Mouse (Mus musculus): Measurements from ENCODE around the gene Ampd3. TPM values are rescaled to one million over a fixed set of nuclear protein-coding genes. Genes with fewer than 3 reads are reported as not detected.

Gene Ampd3
- polyA plus RNA-seq, 1 experiment, result 4.5 TPM

DNA sequence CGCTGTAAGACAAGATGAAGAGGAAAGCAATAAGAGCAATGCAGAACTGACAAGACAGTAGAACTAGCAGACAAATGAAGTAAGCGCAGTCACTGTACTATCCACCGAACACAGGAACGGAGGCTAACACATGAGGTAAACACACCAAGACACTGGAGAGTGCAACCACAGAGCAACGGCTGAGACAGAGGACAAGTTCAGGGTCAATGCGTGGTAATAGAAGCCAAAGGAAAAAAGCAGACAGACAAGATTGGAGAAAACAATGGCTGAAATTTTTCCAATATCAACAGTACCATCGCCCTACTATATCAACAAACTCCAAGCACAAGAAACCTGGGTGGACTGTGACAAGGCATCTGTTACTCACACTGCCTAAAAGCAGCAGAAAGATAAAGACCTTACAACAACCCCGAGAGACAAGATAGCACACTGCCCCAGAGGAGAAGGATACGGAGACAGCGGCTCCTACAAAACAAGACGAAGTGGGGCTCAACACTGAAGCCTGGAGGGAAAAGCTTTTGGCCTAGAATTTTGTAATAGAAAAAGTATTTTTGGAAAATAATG is 50.9 kb downstream of the Ampd3 start:
- no peak overlapping the region for H3K4me3 ChIP-seq (ENCODE audit: insufficient read depth, poor library complexity, severe bottlenecking)

DNA sequence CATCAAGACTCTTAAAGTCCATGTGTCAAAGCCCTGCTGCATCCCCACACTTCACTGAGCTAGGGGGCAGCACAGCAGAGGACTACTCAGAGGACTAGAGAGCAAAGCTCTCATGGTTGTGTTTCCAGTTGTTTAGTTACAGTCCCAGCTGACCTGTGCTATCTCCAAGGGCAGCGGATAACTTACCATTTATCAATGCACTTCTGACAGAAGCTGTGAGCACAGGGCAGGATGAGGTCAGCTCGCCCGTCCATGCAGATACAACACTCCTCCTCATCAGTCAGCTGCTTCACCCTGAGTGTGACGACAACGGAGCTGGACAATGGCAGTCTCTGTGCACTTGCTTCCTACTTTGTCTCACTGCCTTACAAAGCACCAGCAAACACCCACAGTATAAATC is 53.1 kb downstream of the Ampd3 start:
- TF ChIP-seq FOSL1 (IDR thresholded peaks at IDR 0.05; ENCODE audit: insufficient read depth, low read length, poor library complexity, severe bottlenecking), result no peak
- no peak for TF ChIP-seq MAX (IDR thresholded peaks at IDR 0.05)
- no peak for TF ChIP-seq MYOD1 (IDR thresholded peaks at IDR 0.05; ENCODE audit: control insufficient read depth, insufficient read length, low read depth)
- no peak for TF ChIP-seq USF1 (IDR thresholded peaks at IDR 0.05; ENCODE audit: low read depth)
- no peak for TF ChIP-seq CTCF (IDR thresholded peaks at IDR 0.05; ENCODE audit: control insufficient read depth, insufficient read depth, insufficient read length)
- no peak for TF ChIP-seq MYOG (IDR thresholded peaks at IDR 0.05; ENCODE audit: control insufficient read depth, extremely low read depth, insufficient read length)
- no peak for TF ChIP-seq CEBPB (IDR thresholded peaks at IDR 0.05; ENCODE audit: low read depth)
- Histone ChIP-seq H3ac (ENCODE audit: control insufficient read depth, insufficient read length, low read depth) (no peak overlapping the region), H3K79me3 (ENCODE audit: low read depth) (no peaks in the 10 kb centered on the region), H3K36me3 (ENCODE audit: control insufficient read depth, insufficient read depth) (peaks cover 5% of the 10 kb centered on the region), H3K27me3 (ENCODE audit: control insufficient read depth, insufficient read depth, insufficient read length) (no peaks in the 10 kb centered on the region), H3K79me2 (ENCODE audit: control insufficient read depth, insufficient read depth) (no peaks in the 10 kb centered on the region), H3K4me3 (ENCODE audit: insufficient read depth, poor library complexity, severe bottlenecking) (no peak overlapping the region)

More for the DNA sequence above, 50.9 kb downstream of the Ampd3 start:
- Histone ChIP-seq H3K79me2 (ENCODE audit: control insufficient read depth, insufficient read depth) (no peaks in the 10 kb centered on the region), H3K36me3 (ENCODE audit: control insufficient read depth, insufficient read depth) (no peaks in the 10 kb centered on the region), H3K79me3 (ENCODE audit: low read depth) (no peaks in the 10 kb centered on the region), H3K27me3 (ENCODE audit: control insufficient read depth, insufficient read depth, insufficient read length) (no peaks in the 10 kb centered on the region), H3ac (ENCODE audit: control insufficient read depth, insufficient read length, low read depth) (no peak overlapping the region)
- TF ChIP-seq CTCF (IDR thresholded peaks at IDR 0.05; ENCODE audit: control insufficient read depth, insufficient read depth, insufficient read length), result no peak
- TF ChIP-seq USF1 (IDR thresholded peaks at IDR 0.05; ENCODE audit: low read depth), result no peak
- TF ChIP-seq CEBPB (IDR thresholded peaks at IDR 0.05; ENCODE audit: low read depth), result no peak
- no peak for TF ChIP-seq MYOG (IDR thresholded peaks at IDR 0.05; ENCODE audit: control insufficient read depth, extremely low read depth, insufficient read length)
- no peak for TF ChIP-seq FOSL1 (IDR thresholded peaks at IDR 0.05; ENCODE audit: insufficient read depth, low read length, poor library complexity, severe bottlenecking)
- TF ChIP-seq MAX (IDR thresholded peaks at IDR 0.05), result no peak
- TF ChIP-seq MYOD1 (IDR thresholded peaks at IDR 0.05; ENCODE audit: control insufficient read depth, insufficient read length, low read depth), result no peak

DNA sequence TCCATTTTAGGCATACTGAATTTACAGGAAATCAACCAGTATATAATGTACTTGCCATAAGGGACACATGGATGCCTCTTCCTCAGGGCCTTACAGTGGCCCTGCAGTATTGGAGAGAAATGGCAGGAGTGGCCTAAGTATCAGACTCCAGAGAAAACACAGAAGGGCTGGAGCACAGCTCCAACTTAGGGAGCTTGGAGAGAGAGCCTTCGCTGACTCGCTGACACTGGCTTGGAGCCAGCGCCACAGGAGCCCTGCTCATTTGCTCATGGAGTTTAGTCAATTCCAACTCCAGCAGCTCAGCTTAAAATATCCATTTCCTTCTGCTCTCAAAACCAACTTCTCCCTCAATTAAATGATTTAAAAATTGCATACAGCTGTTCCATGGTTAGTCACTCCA is 53.6 kb downstream of the Ampd3 start:
- no peak overlapping the region for H3K4me3 ChIP-seq (ENCODE audit: insufficient read depth, poor library complexity, severe bottlenecking)
- H3K36me3 ChIP-seq (ENCODE audit: control insufficient read depth, insufficient read depth), result peaks cover 8% of the 10 kb centered on the region
- H3K79me2 ChIP-seq (ENCODE audit: control insufficient read depth, insufficient read depth), result no peaks in the 10 kb centered on the region
- no peaks in the 10 kb centered on the region for H3K27me3 ChIP-seq (ENCODE audit: control insufficient read depth, insufficient read depth, insufficient read length)
- no peak overlapping the region for H3ac ChIP-seq (ENCODE audit: control insufficient read depth, insufficient read length, low read depth)
- TF ChIP-seq FOSL1 (IDR thresholded peaks at IDR 0.05; ENCODE audit: insufficient read depth, low read length, poor library complexity, severe bottlenecking) (no peak), MAX (IDR thresholded peaks at IDR 0.05) (no peak), MYOG (IDR thresholded peaks at IDR 0.05; ENCODE audit: control insufficient read depth, extremely low read depth, insufficient read length) (no peak), MYOD1 (IDR thresholded peaks at IDR 0.05; ENCODE audit: control insufficient read depth, insufficient read length, low read depth) (no peak), CTCF (IDR thresholded peaks at IDR 0.05; ENCODE audit: control insufficient read depth, insufficient read depth, insufficient read length) (no peak), USF1 (IDR thresholded peaks at IDR 0.05; ENCODE audit: low read depth) (no peak), CEBPB (IDR thresholded peaks at IDR 0.05; ENCODE audit: low read depth) (no peak)
- H3K79me3 ChIP-seq (ENCODE audit: low read depth), result no peaks in the 10 kb centered on the region

DNA sequence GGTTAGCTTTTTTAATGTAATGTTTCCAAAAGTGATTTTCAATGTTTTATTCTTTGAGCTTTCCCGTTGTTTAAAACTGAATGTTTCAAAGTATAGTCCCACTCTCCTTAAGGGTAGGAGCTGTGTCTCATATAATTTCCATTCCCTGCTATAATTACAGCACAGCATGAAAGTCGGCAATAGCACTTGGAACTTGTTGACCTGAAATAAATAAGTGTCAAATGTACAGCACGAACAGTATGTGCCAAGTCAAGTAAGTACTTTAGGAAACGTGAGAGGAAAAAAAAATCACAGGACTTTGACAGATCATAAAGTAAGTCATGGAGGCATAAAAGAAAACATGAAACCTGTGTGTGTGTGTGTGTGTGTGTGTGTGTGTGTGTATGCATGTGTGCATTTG is 54.0 kb downstream of the Ampd3 start:
- Histone ChIP-seq H3K79me3 (ENCODE audit: low read depth) (no peaks in the 10 kb centered on the region), H3ac (ENCODE audit: control insufficient read depth, insufficient read length, low read depth) (no peak overlapping the region), H3K27me3 (ENCODE audit: control insufficient read depth, insufficient read depth, insufficient read length) (no peaks in the 10 kb centered on the region), H3K4me3 (ENCODE audit: insufficient read depth, poor library complexity, severe bottlenecking) (no peak overlapping the region), H3K36me3 (ENCODE audit: control insufficient read depth, insufficient read depth) (peaks cover 8% of the 10 kb centered on the region), H3K79me2 (ENCODE audit: control insufficient read depth, insufficient read depth) (no peaks in the 10 kb centered on the region)
- TF ChIP-seq MAX (IDR thresholded peaks at IDR 0.05), result no peak
- TF ChIP-seq CTCF (IDR thresholded peaks at IDR 0.05; ENCODE audit: control insufficient read depth, insufficient read depth, insufficient read length), result no peak
- TF ChIP-seq CEBPB (IDR thresholded peaks at IDR 0.05; ENCODE audit: low read depth), result no peak
- TF ChIP-seq FOSL1 (IDR thresholded peaks at IDR 0.05; ENCODE audit: insufficient read depth, low read length, poor library complexity, severe bottlenecking), result no peak
- TF ChIP-seq MYOD1 (IDR thresholded peaks at IDR 0.05; ENCODE audit: control insufficient read depth, insufficient read length, low read depth), result no peak
- TF ChIP-seq MYOG (IDR thresholded peaks at IDR 0.05; ENCODE audit: control insufficient read depth, extremely low read depth, insufficient read length), result no peak
- no peak for TF ChIP-seq USF1 (IDR thresholded peaks at IDR 0.05; ENCODE audit: low read depth)

DNA sequence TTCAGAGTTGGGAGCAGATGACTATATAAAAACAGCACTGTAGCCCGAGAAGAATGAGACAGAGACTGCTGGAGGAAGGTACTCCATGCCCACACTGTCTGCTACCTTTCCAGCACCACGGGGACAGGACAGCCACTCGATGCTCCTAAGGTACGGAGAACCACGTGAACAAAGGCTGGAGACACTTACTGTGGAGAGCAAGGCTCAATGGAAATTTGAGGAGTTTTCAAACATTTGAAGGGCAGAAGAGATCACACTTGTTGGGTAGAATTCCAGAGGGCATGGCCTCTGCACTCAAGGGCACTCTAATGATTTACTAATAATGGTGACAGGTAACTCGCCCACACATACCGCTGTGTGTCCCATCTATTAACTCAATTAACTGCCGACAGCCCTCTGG is 55.1 kb downstream of the Ampd3 start:
- TF ChIP-seq MYOG (IDR thresholded peaks at IDR 0.05; ENCODE audit: control insufficient read depth, extremely low read depth, insufficient read length) (no peak), CEBPB (IDR thresholded peaks at IDR 0.05; ENCODE audit: low read depth) (no peak), FOSL1 (IDR thresholded peaks at IDR 0.05; ENCODE audit: insufficient read depth, low read length, poor library complexity, severe bottlenecking) (no peak), USF1 (IDR thresholded peaks at IDR 0.05; ENCODE audit: low read depth) (no peak), MAX (IDR thresholded peaks at IDR 0.05) (no peak)
- H3K79me3 ChIP-seq (ENCODE audit: low read depth), result no peaks in the 10 kb centered on the region

DNA sequence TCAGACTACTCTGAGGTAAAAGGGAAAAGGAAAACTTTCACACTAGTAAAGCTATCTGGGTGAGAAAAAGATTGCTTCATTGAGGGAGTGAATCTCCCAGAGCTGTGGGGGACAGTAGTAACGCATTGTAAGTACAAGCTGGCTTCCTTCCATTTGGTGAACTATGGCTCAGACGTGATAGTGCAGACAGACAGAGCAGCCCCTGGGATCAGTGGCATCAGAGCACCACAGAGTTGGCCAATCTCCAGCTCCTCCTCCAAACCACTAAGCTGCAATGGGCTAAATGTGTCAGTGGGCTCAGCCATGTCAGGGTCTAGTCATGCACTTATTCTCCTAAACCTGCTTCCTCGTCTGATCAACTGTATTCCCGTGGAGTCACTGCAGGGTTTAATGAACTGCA is 55.6 kb downstream of the Ampd3 start:
- Histone ChIP-seq H3K4me3 (ENCODE audit: insufficient read depth, poor library complexity, severe bottlenecking) (no peak overlapping the region), H3K79me3 (ENCODE audit: low read depth) (no peaks in the 10 kb centered on the region), H3K79me2 (ENCODE audit: control insufficient read depth, insufficient read depth) (no peaks in the 10 kb centered on the region), H3ac (ENCODE audit: control insufficient read depth, insufficient read length, low read depth) (no peak overlapping the region), H3K36me3 (ENCODE audit: control insufficient read depth, insufficient read depth) (peaks cover 8% of the 10 kb centered on the region), H3K27me3 (ENCODE audit: control insufficient read depth, insufficient read depth, insufficient read length) (no peaks in the 10 kb centered on the region)
- no peak for TF ChIP-seq MYOG (IDR thresholded peaks at IDR 0.05; ENCODE audit: control insufficient read depth, extremely low read depth, insufficient read length)
- peak; percentile 47 for TF ChIP-seq CEBPB (IDR thresholded peaks at IDR 0.05; ENCODE audit: low read depth)
- TF ChIP-seq MAX (IDR thresholded peaks at IDR 0.05), result no peak

More for the DNA sequence above, 55.1 kb downstream of the Ampd3 start:
- Histone ChIP-seq H3K79me2 (ENCODE audit: control insufficient read depth, insufficient read depth) (no peaks in the 10 kb centered on the region), H3K27me3 (ENCODE audit: control insufficient read depth, insufficient read depth, insufficient read length) (no peaks in the 10 kb centered on the region), H3K36me3 (ENCODE audit: control insufficient read depth, insufficient read depth) (peaks cover 8% of the 10 kb centered on the region), H3K4me3 (ENCODE audit: insufficient read depth, poor library complexity, severe bottlenecking) (no peak overlapping the region), H3ac (ENCODE audit: control insufficient read depth, insufficient read length, low read depth) (no peak overlapping the region)

Measured in C2C12 (cell line).